Mouse (Mus musculus): ENCODE measurements around the gene Smlr1.

DNA sequence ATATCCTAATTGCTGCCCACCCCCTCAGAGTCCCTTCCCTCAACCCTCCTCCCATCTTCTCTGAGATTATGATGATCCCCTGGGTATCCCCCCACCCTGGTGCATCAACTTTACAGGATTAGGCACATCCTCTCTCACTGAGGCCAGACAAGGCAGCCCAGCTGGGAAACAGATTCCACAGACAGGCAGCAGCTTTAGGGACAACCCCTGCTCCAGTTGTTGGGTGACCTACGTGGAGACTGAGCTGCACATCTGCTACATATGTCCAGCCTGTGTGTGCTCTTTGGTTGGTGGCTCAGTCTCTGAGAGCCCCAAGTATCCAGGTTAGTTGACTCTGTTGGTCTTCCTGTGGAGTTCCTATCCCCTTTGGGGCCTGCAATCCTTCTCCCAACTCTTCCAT is 2.7 kb upstream of the Smlr1 start:
- TF ChIP-seq HCFC1 (IDR thresholded peaks at IDR 0.05; ENCODE audit: borderline replicate concordance, insufficient read depth, low read length) (no peak), ZNF384 (IDR thresholded peaks at IDR 0.05; ENCODE audit: low read depth, low read length) (no peak)

All from ES-E14 (cell line).